Mouse (Mus musculus) heart, postnatal 0 days (tissue): ENCODE data around the gene Naglu.

Source experiments
- CTCF ChIP-seq: IDR thresholded peaks from 2 replicates; pipeline ENCODE4 v1.5.1; 2016; ENCODE audit warnings: antibody characterized with exemption, control low read depth, low read depth
- EP300 ChIP-seq: IDR thresholded peaks from 2 replicates; pipeline ENCODE4 v1.6.1; 2016; ENCODE audit warnings: antibody characterized with exemption, low read depth

- TF ChIP-seq CTCF, result peak; percentile 98
- TF ChIP-seq EP300, result no peak
Measured at GRCm38 (mm10) chr11:101066549-101067412, 3.0 kb upstream of the Naglu start.
